Mouse (Mus musculus) adrenal gland, postnatal 14 days (tissue): ENCODE measurements around the gene Matn4. TPM values are rescaled to one million over a fixed set of nuclear protein-coding genes. Genes with fewer than 3 reads are reported as not detected.
"Not testable (repeated sequence)": the region's sequence is repeated elsewhere in the genome, so short reads cannot be mapped to it uniquely, and the experiment has no call there.

ENCODE experiments used
- DNase-seq: peaks from one replicate; pipeline ENCODE4 v3.0.0; 2021; ENCODE audit warnings: mixed read lengths
- microRNA-seq, 2 experiments: library from miRNA; unstranded; fragments of <30 nt; microRNA quantifications; one replicate each; pipeline ENCODE4 v1.2.0; 2021
- total RNA-seq: library from RNA; stranded (reverse); gene quantifications from 2 replicates; pipeline ENCODE4 v1.2.3, GENCODE M21; 2021

The Matn4 gene
- total RNA-seq, 1 experiment from 2014 or later = 1.7 TPM

GRCm38 (mm10) chr2:164371371-164371770, 33.6 kb downstream of the Matn4 start:
- no peak for DNase-seq

- no peak for DNase-seq
These were observed 36.3 kb downstream of the Matn4 start for GRCm38 (mm10) chr2:164368620-164369105.

GRCm38 (mm10) chr2:164366947-164367346, 38.0 kb downstream of the Matn4 start:
- no peak for DNase-seq

GRCm38 (mm10) chr2:164360974-164361657, 43.8 kb downstream of the Matn4 start:
- DNase-seq = no peak

GRCm38 (mm10) chr2:164359668-164360067, 45.3 kb downstream of the Matn4 start:
- DNase-seq = no peak

DNA sequence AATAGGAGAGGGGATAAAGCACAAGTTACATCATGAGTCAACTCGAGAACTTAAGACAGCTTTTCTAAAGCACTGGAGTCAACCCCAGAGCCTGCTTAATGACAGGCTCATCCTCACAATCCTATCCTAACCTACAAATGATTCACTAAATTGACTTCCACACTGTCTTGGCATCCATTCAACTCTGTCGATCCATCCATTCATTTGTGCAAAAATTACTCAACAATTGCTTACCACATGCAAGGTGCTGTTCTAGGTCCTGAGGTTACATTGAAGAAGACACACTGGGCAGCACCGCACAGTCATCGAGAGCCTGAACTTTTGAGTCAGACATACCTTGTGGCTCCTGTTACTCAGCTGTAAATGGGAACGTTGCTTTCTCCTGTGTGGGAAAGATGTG, 45.9 kb downstream of the Matn4 start:
- DNase-seq = no peak

DNA sequence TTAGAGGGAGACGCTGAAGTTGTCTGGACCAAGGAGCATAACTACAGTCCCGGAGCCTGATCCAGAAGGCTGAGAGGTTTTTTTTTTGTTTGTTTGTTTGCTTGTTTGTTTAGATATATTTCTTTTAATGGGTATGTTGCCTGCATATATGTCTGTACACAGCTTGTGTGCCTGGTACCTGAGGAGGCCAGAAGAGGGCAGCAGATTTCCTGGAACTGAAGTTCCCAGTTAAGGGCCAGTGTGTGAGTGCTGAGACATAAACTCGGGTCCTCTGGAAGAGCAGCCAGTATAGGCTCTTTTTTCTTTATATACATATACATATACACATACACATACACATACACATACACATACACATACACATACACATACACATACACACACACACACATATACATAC, 46.6 kb downstream of the Matn4 start:
- DNase-seq = no peak

GRCm38 (mm10) chr2:164356177-164356967, 48.6 kb downstream of the Matn4 start:
- DNase-seq = peak; percentile 22

DNA sequence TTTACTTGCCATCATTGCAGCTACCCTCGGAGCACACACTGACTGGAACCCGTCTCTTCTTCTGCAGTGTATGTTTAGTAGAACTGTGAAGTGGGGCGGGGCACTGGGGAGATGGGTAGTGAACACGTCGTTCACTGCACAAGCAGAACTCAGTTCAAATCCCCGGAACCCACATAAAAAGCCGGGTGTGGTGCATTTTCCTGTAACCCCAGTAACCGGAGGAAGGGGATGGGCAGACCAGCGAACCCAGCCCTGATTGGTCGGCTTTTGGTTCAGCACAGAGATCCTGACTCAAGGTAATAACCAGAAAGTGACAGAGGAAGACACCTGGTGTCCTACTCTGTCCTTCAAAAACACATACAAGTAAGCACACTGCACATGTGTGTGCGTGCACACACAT, 51.6 kb downstream of the Matn4 start:
- no peak for DNase-seq

DNA sequence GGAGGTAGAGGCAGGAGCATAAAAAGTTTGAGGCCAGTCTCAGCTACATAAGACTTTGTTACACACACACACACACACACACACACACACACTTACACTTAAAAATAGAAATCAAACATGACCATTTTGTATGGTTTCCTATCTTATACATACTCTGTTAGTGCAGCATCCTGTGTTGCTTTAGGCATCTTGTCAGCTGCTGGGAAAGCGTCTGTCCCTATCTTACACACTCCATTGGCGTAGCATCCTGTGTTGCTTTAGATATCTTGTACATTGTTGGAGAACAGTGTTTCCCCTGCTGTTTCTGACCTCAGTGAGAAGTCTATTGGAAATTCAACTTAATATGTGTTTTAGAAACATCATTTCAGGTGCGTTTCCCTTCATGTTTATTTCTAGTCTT, 52.3 kb downstream of the Matn4 start:
- no peak for DNase-seq

DNA sequence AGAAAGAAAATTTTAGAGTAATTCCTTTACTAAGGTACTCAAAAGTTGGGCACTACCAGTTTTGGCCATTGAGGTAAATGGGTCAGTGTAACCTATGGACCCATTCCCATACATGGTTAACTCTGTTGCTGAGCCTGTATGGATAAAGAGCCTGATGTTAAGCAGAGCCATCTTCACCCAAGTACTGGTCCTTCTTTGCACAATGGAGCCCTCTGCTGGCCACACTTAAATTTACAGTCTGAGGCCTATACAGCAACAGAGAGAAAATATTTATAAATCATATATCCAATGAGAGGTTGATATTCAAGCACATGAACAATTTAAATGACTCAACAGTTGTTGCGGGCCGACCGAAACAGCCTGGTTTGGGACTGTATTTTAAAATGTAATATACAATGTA, 56.0 kb downstream of the Matn4 start:
- peak; percentile 60 for DNase-seq

GRCm38 (mm10) chr2:164347697-164348096, 57.3 kb downstream of the Matn4 start:
- not testable (repeated sequence) for DNase-seq

- not testable (repeated sequence) for DNase-seq
These were observed 61.2 kb downstream of the Matn4 start for GRCm38 (mm10) chr2:164343732-164344131.

Small RNAs within 50 kb of the gene (microRNA-seq; reads per million reads assigned to microRNA genes)
- 0 reads per million in 2 experiments for gene Mir7678

Other genes with a start within 250 kb of the Matn4 start
- not detected in 2 replicates for gene Kcns1, start 234.0 kb downstream of the Matn4 start, total RNA-seq
- gene Wfdc5, start 222.4 kb downstream of the Matn4 start, total RNA-seq = not detected in 2 replicates
- 1.1 TPM in 1 of 2 replicates, not detected in the other for gene Wfdc12, start 214.6 kb downstream of the Matn4 start, total RNA-seq
- gene Wfdc15a, start 205.0 kb downstream of the Matn4 start, total RNA-seq = not detected in 2 replicates
- gene Wfdc15b, start 183.5 kb downstream of the Matn4 start, total RNA-seq = not detected in 2 replicates
- not detected in 2 replicates for gene Svs2, start 166.7 kb downstream of the Matn4 start, total RNA-seq
- gene Svs3b, start 148.5 kb downstream of the Matn4 start, total RNA-seq = not detected in 2 replicates
- not detected in 2 replicates for gene Svs4, start 126.7 kb downstream of the Matn4 start, total RNA-seq
- not detected in 2 replicates for gene Svs3a, start 115.9 kb downstream of the Matn4 start, total RNA-seq
- gene Svs6, start 88.4 kb downstream of the Matn4 start, total RNA-seq = not detected in 2 replicates
- gene Svs5, start 72.4 kb downstream of the Matn4 start, total RNA-seq = 0.70 and 0.98 TPM in 2 replicates
- gene Slpi, start 16.1 kb downstream of the Matn4 start, total RNA-seq = 9.2 and 9.3 TPM in 2 replicates
- not detected in 2 replicates for gene Rbpjl, start 2.0 kb downstream of the Matn4 start, total RNA-seq
- gene Sdc4, start 38.7 kb upstream of the Matn4 start, total RNA-seq = 153 and 208 TPM in 2 replicates
- 31.2 and 34.2 TPM in 2 replicates for gene Sys1, start 51.8 kb upstream of the Matn4 start, total RNA-seq
- gene Gm20458, start 55.8 kb upstream of the Matn4 start, total RNA-seq = 0.82 and 5.9 TPM in 2 replicates
- gene Trp53tg5, start 68.6 kb upstream of the Matn4 start, total RNA-seq = not detected in 2 replicates
- gene Dbndd2, start 80.9 kb upstream of the Matn4 start, total RNA-seq = 10.0 and 13.8 TPM in 2 replicates
- 85.2 and 89.0 TPM in 2 replicates for gene Pigt, start 92.4 kb upstream of the Matn4 start, total RNA-seq
- gene Wfdc2, start 157.3 kb upstream of the Matn4 start, total RNA-seq = 2.1 TPM in 1 of 2 replicates, not detected in the other
- not detected in 2 replicates for gene Spint3, start 168.3 kb upstream of the Matn4 start, total RNA-seq
- gene Wfdc6a, start 180.3 kb upstream of the Matn4 start, total RNA-seq = 0.49 and 1.2 TPM in 2 replicates
- gene Eppin, start 188.4 kb upstream of the Matn4 start, total RNA-seq = not detected in 2 replicates
- not detected in 2 replicates for gene Wfdc6b, start 208.4 kb upstream of the Matn4 start, total RNA-seq
- gene Wfdc8, start 208.5 kb upstream of the Matn4 start, total RNA-seq = 0.23 TPM in 1 of 2 replicates, not detected in the other
- gene Wfdc16, start 233.6 kb upstream of the Matn4 start, total RNA-seq = not detected in 2 replicates